Mouse (Mus musculus): ENCODE results near the gene Map3k7. TPM values are rescaled to one million over a fixed set of nuclear protein-coding genes. Genes with fewer than 3 reads are reported as not detected.
A peak's percentile ranks its signal among the peaks of the same experiment; 100 is the strongest.

The Map3k7 gene
- polyA plus RNA-seq (2015; fragmentation: Nextera tagmentation; extraction: Ambion mirVana), result 11.5 and 12.5 TPM in 2 replicates

DNA sequence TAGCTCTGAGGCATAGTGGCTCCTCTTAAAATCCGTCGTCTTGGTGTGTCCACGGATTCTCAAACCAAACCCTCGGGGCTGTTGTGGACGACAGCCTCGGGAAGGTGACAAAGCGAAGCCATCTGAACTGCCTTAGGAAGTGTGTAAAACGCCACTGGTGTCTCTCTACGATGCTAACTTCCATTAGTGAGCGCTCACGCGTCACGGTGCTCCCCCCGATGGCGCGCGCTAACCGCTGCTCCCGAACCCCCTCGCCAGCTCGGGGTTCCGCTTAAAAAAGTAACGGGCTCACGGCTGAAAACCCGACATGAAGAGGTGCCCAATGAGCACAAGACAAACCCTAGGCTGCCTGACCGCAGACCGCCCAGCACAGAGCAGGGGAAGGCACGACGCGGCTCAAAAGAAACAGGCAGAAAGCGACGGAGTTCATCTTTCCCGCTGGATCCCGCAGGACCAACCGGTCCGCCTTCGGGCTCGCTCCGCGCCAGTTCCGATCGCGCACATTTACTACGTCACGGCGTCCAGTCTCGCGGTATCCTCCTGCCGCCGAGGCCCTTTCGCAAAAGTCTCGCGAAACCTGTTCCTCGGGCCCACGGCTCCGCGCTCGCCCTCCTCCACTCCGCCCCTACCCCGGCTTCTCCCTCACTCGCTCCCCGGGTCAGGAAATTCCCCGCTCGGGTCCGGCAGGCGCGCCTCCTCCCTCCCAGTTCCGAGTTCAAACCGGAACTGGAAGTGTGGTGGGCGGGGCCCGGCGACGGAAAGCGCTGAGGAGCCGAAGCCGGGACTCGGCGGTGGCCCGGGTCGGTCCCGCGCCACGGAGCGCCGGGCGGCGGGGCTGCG lies at the start of gene Map3k7:
Gene Map3k7 (plus strand): TSS at position 744 of the 840 bp plus-strand sequence.
- H3K27ac ChIP-seq (ENCODE audit: low read length), result peak within 1 kb of the TSS; percentile 99
- no peaks in the 10 kb centered on the region for H3K9me3 ChIP-seq (replicated peaks; ENCODE audit: control insufficient read depth, low read length)
- under 1% methylated on average over 88 of the region's 88 CpGs for WGBS
- H3K36me3 ChIP-seq (ENCODE audit: control insufficient read depth, insufficient read depth, low read length), result no peaks in the 10 kb centered on the region
- peak within 1 kb of the TSS; percentile 93 for H3K4me3 ChIP-seq (replicated peaks; ENCODE audit: low read length)
- H3K27me3 ChIP-seq (ENCODE audit: control insufficient read depth, insufficient read depth, low read length), result no peaks in the 10 kb centered on the region
- H3K4me2 ChIP-seq (ENCODE audit: low read depth, low read length), result peak within 1 kb of the TSS; percentile 84
- peak; percentile 99 for ATAC-seq (ENCODE audit: insufficient read depth, low FRiP score)
- peaks cover 11% of the 10 kb centered on the region for H3K4me1 ChIP-seq (ENCODE audit: control insufficient read depth, insufficient read depth, low read length)
- peak within 1 kb of the TSS; percentile 94 for H3K9ac ChIP-seq (ENCODE audit: low read length)

DNA sequence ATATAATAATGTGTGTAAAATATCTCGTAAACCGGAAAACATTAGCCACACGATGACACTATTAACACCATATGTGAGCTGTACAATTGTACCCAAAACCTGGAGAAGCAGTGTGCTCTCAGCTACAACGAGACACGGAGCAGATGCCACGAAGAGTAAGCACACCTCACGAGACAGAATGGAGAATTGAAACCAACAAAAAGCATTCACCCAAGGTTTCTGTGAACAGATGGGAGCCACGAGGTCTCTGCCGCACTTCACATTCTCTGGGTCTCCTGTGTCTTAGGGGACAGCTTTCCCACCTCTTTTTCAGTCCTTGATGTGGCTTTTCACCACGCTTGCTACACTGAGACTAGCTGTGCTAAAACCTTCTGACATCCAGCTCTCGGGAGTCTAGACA lies 48.8 kb upstream of the Map3k7 start:
- H3K4me2 ChIP-seq (ENCODE audit: low read depth, low read length), result no peak overlapping the region
- ATAC-seq (ENCODE audit: insufficient read depth, low FRiP score), result no peak
- H3K9ac ChIP-seq (ENCODE audit: low read length), result no peak overlapping the region
- H3K36me3 ChIP-seq (ENCODE audit: control insufficient read depth, insufficient read depth, low read length), result no peaks in the 10 kb centered on the region
- 79% methylated on average over 11 of the region's 11 CpGs for WGBS
- H3K9me3 ChIP-seq (replicated peaks; ENCODE audit: control insufficient read depth, low read length), result no peaks in the 10 kb centered on the region
- no peaks in the 10 kb centered on the region for H3K4me1 ChIP-seq (ENCODE audit: control insufficient read depth, insufficient read depth, low read length)
- no peak overlapping the region for H3K27ac ChIP-seq (ENCODE audit: low read length)
- no peaks in the 10 kb centered on the region for H3K27me3 ChIP-seq (ENCODE audit: control insufficient read depth, insufficient read depth, low read length)
- H3K4me3 ChIP-seq (replicated peaks; ENCODE audit: low read length), result no peak overlapping the region

DNA sequence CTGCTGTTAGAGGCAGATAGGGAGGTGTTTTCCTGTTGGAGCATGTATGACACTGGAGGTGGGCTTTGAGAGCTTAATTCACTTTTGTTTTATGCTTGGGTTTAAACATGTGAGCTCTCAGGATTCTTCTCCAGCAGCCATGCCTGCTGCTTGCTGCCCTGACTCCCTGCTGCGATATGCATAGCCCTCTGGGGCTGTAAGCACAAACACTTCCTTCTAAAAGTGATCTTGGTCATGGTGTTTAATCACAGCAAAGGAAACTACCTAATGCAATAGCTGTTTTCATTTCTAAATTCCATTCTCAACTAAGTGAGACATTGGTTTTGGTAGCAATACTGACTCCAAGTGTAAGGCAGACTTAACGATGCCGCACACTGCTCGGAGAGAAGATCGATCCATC lies 45.2 kb upstream of the Map3k7 start:
- no peak for ATAC-seq (ENCODE audit: insufficient read depth, low FRiP score)
- 85% methylated on average over 5 of the region's 5 CpGs for WGBS
- no peaks in the 10 kb centered on the region for H3K36me3 ChIP-seq (ENCODE audit: control insufficient read depth, insufficient read depth, low read length)

DNA sequence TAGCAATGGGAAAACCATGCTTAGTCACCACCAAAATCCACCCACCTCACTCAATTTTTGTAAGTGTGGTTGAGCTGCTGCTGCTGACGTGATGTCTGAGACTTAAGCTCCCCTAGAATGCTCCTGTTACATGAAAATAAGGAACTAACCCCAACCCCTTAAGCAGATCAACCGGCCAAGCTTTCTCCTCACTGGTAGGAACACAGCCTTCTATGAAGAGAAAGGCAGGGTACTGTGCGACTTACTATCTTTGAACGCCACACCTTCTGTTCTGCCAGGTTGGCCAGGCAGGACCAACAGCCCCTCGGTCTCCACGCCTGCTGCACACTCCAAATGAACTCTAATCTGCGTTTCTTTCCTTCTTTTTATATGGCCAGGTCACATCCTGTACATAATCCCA lies 41.7 kb upstream of the Map3k7 start:
- no peaks in the 10 kb centered on the region for H3K9me3 ChIP-seq (replicated peaks; ENCODE audit: control insufficient read depth, low read length)
- no peak for ATAC-seq (ENCODE audit: insufficient read depth, low FRiP score)
- WGBS, result 64% methylated on average over 7 of the region's 7 CpGs
- no peak overlapping the region for H3K27ac ChIP-seq (ENCODE audit: low read length)
- no peak overlapping the region for H3K4me2 ChIP-seq (ENCODE audit: low read depth, low read length)
- H3K9ac ChIP-seq (ENCODE audit: low read length), result no peak overlapping the region
- no peaks in the 10 kb centered on the region for H3K36me3 ChIP-seq (ENCODE audit: control insufficient read depth, insufficient read depth, low read length)
- no peaks in the 10 kb centered on the region for H3K4me1 ChIP-seq (ENCODE audit: control insufficient read depth, insufficient read depth, low read length)
- H3K27me3 ChIP-seq (ENCODE audit: control insufficient read depth, insufficient read depth, low read length), result no peaks in the 10 kb centered on the region
- no peak overlapping the region for H3K4me3 ChIP-seq (replicated peaks; ENCODE audit: low read length)

More for the DNA sequence above, 45.2 kb upstream of the Map3k7 start:
- Histone ChIP-seq H3K4me1 (ENCODE audit: control insufficient read depth, insufficient read depth, low read length) (no peaks in the 10 kb centered on the region), H3K27ac (ENCODE audit: low read length) (no peak overlapping the region), H3K27me3 (ENCODE audit: control insufficient read depth, insufficient read depth, low read length) (no peaks in the 10 kb centered on the region), H3K9ac (ENCODE audit: low read length) (no peak overlapping the region), H3K4me3 (replicated peaks; ENCODE audit: low read length) (no peak overlapping the region), H3K4me2 (ENCODE audit: low read depth, low read length) (no peak overlapping the region), H3K9me3 (replicated peaks; ENCODE audit: control insufficient read depth, low read length) (no peaks in the 10 kb centered on the region)

DNA sequence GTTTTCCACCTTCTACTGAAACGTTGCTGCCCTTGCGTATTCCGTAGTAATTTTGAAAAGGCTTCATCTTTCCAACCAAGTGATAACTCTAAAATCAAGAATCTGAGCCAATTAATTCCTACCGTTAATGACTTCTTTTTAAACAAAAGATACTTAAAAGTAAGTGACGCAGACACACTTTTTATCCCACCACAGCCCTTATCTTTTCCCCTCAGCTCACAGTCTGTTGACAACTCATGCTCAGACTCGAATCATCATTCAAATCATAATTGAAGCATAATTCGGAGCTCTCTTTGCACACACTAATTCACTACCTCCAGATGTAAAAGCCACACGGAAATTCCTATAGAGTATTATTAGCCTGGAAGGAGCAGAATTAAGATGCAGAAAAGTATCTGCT lies 40.5 kb upstream of the Map3k7 start:
- 69% methylated on average over 8 of the region's 8 CpGs for WGBS

DNA sequence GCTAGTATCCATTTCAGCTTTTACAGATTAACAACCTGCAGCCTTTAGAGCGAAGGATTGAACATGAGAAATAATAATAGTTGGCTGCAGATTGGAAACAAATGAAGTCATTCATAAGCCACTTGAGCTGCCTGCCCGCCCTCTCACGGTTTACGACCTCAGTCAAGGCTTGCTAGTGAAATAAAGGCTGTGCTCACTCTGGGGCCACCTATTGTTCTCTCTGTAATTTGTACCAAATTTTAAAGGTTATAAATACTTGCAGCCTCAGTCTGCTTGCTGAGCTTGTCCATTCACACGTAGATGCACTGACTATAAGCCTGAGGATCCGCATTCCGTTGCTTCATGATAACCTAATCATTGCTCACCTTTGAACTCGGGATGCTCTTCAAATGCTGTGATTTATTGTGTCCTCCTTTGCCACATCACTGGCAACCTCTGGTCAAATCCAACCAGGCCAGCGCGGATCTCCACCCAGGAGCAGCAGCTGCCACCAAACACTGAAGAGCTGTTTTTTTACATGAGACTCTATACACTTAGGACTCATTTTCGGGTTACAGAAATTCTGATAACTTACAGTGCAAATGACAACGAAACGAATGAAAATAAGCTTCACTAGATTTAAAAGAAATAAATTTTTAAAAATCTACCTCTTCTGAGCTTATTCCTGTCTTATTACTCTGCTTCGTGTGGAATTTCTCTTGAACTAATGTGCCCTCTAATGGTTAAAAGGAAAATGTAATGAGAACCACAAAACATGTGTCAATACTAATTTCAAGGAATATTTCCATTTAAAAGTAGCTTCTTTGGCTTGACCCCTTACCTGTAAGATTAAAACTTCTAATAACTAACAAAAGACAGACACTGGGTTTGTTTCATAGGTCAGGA lies 39.4 kb upstream of the Map3k7 start:
- Histone ChIP-seq H3K4me3 (replicated peaks; ENCODE audit: low read length) (no peak overlapping the region), H3K27ac (ENCODE audit: low read length) (no peak overlapping the region), H3K9me3 (replicated peaks; ENCODE audit: control insufficient read depth, low read length) (no peaks in the 10 kb centered on the region), H3K4me2 (ENCODE audit: low read depth, low read length) (no peak overlapping the region), H3K9ac (ENCODE audit: low read length) (no peak overlapping the region), H3K27me3 (ENCODE audit: control insufficient read depth, insufficient read depth, low read length) (no peaks in the 10 kb centered on the region), H3K36me3 (ENCODE audit: control insufficient read depth, insufficient read depth, low read length) (no peaks in the 10 kb centered on the region), H3K4me1 (ENCODE audit: control insufficient read depth, insufficient read depth, low read length) (no peaks in the 10 kb centered on the region)
- 54% methylated on average over 14 of the region's 14 CpGs for WGBS
- ATAC-seq (ENCODE audit: insufficient read depth, low FRiP score), result no peak

More for the DNA sequence above, 40.5 kb upstream of the Map3k7 start:
- no peaks in the 10 kb centered on the region for H3K4me1 ChIP-seq (ENCODE audit: control insufficient read depth, insufficient read depth, low read length)
- no peak overlapping the region for H3K27ac ChIP-seq (ENCODE audit: low read length)
- H3K36me3 ChIP-seq (ENCODE audit: control insufficient read depth, insufficient read depth, low read length), result no peaks in the 10 kb centered on the region
- H3K4me2 ChIP-seq (ENCODE audit: low read depth, low read length), result no peak overlapping the region
- H3K9me3 ChIP-seq (replicated peaks; ENCODE audit: control insufficient read depth, low read length), result no peaks in the 10 kb centered on the region
- no peak for ATAC-seq (ENCODE audit: insufficient read depth, low FRiP score)
- no peaks in the 10 kb centered on the region for H3K27me3 ChIP-seq (ENCODE audit: control insufficient read depth, insufficient read depth, low read length)
- H3K4me3 ChIP-seq (replicated peaks; ENCODE audit: low read length), result no peak overlapping the region
- no peak overlapping the region for H3K9ac ChIP-seq (ENCODE audit: low read length)

DNA sequence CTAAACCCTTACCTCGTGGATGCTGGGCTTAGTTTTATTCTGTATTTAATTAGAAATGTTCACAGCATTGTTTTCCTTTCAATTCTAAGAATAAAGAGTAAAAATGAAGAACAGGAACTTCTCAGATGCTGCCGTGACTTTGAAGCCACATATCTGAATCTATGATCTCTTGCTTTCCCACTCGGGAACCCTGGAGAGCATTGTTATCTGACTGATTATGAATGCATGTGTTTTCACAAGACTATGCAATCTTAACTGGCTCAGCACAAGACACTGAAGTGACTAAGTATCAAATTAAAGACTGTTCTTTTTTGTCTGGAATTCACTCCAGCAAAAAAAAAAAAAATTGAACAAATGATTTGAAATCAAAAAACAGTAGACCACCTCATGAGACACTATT lies 30.7 kb upstream of the Map3k7 start:
- Histone ChIP-seq H3K9ac (ENCODE audit: low read length) (no peak overlapping the region), H3K9me3 (replicated peaks; ENCODE audit: control insufficient read depth, low read length) (no peaks in the 10 kb centered on the region), H3K36me3 (ENCODE audit: control insufficient read depth, insufficient read depth, low read length) (no peaks in the 10 kb centered on the region), H3K27ac (ENCODE audit: low read length) (no peak overlapping the region), H3K27me3 (ENCODE audit: control insufficient read depth, insufficient read depth, low read length) (no peaks in the 10 kb centered on the region), H3K4me1 (ENCODE audit: control insufficient read depth, insufficient read depth, low read length) (no peaks in the 10 kb centered on the region; the same call in 1 of the 2 replicates), H3K4me2 (ENCODE audit: low read depth, low read length) (no peak overlapping the region), H3K4me3 (replicated peaks; ENCODE audit: low read length) (no peak overlapping the region)
- ATAC-seq (ENCODE audit: insufficient read depth, low FRiP score), result no peak
- whole genome bisulfite sequencing, result 61% methylated on average over 3 of the region's 3 CpGs

DNA sequence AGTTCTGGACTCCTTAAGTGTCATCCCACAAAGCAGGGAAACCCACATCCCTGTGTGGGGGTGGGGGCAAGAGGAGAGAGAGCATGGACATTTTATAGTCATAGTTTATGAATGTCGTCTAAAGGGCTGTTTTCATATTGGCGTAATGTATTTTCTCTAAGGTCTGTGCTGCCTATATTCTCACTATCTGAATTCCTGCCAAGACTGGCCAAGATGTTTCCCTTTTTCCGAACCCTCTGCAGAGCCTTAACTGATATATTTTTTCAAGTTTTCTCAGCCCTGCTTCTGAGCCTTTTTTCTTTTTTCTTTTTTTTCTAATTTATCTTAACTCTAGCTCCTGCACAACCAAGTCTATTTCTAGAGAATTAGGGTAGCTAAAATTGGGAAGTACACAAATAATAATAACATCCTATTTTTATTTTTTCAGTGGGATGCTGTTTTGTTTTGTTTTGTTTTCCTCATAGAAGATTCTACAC lies 28.0 kb upstream of the Map3k7 start:
- Histone ChIP-seq H3K4me3 (replicated peaks; ENCODE audit: low read length) (no peak overlapping the region), H3K36me3 (ENCODE audit: control insufficient read depth, insufficient read depth, low read length) (no peaks in the 10 kb centered on the region), H3K9me3 (replicated peaks; ENCODE audit: control insufficient read depth, low read length) (no peaks in the 10 kb centered on the region), H3K4me2 (ENCODE audit: low read depth, low read length) (peak overlapping the region; percentile 91; the same call in 1 of the 2 replicates), H3K27ac (ENCODE audit: low read length) (no peak overlapping the region), H3K9ac (ENCODE audit: low read length) (no peak overlapping the region), H3K27me3 (ENCODE audit: control insufficient read depth, insufficient read depth, low read length) (no peaks in the 10 kb centered on the region), H3K4me1 (ENCODE audit: control insufficient read depth, insufficient read depth, low read length) (no peaks in the 10 kb centered on the region; the same call in 1 of the 2 replicates)
- WGBS, result 36% methylated on average over 3 of the region's 3 CpGs
- ATAC-seq (ENCODE audit: insufficient read depth, low FRiP score), result no peak

DNA sequence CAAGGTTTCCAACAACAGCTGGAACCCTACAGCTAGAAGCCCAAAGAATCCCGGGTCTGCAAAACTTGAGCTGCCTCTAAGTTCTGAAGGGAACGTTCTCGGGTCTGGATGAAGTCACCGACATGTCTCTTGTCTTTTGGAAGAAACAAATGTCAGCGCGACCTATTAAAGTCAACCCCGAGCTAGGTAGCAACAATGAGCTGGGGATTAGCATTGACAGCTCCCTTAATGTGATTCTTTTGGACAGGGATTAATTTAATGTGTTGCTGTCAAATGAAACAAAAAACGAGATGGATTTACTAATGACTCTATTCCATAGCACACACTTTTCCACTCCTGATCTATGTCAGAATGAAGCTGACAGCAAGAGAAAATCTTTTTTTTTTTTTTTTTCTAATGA lies 27.5 kb upstream of the Map3k7 start:
- 14% methylated on average over 8 of the region's 8 CpGs for WGBS

More for the DNA sequence above, 27.5 kb upstream of the Map3k7 start:
- H3K27me3 ChIP-seq (ENCODE audit: control insufficient read depth, insufficient read depth, low read length), result no peaks in the 10 kb centered on the region
- no peaks in the 10 kb centered on the region for H3K36me3 ChIP-seq (ENCODE audit: control insufficient read depth, insufficient read depth, low read length)
- H3K4me3 ChIP-seq (replicated peaks; ENCODE audit: low read length), result no peak overlapping the region
- H3K4me2 ChIP-seq (ENCODE audit: low read depth, low read length), result peak overlapping the region; percentile 91
- H3K4me1 ChIP-seq (ENCODE audit: control insufficient read depth, insufficient read depth, low read length), result no peaks in the 10 kb centered on the region; the same call in 1 of the 2 replicates
- no peak for ATAC-seq (ENCODE audit: insufficient read depth, low FRiP score)
- no peak overlapping the region for H3K9ac ChIP-seq (ENCODE audit: low read length)
- no peaks in the 10 kb centered on the region for H3K9me3 ChIP-seq (replicated peaks; ENCODE audit: control insufficient read depth, low read length)
- H3K27ac ChIP-seq (ENCODE audit: low read length), result no peak overlapping the region
